Mouse (Mus musculus) kidney, postnatal 4 days (tissue): Measurements from ENCODE around the gene Tbc1d13.
"Not testable (repeated sequence)": the region's sequence is repeated elsewhere in the genome, so short reads cannot be mapped to it uniquely, and the experiment has no call there.

Experiments used
- DNase-seq, 2 experiments: peaks; one replicate each; pipeline ENCODE4 v3.0.0; 2021; ENCODE audit warnings: mixed read lengths in 2 of 2

The Tbc1d13 gene

DNA sequence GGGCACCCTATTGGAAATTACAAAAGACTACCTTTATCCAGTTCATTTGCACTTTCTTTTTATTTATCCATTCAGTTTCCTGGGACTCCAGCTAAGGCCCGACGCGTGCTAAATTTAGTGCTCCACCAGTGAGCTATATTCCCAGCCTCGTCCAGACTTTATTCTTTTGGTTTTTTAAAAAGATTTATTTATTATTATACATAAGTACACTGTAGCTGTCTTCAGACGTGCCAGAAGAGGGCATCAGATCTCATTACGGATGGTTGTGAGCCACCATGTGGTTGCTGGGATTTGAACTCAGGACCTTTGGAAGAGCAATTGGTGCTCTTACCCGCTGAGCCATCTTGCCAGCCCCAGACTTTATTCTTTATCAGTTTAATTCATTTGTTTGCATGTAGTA lies 45.2 kb downstream of the Tbc1d13 start:
- not testable (repeated sequence) for DNase-seq

DNA sequence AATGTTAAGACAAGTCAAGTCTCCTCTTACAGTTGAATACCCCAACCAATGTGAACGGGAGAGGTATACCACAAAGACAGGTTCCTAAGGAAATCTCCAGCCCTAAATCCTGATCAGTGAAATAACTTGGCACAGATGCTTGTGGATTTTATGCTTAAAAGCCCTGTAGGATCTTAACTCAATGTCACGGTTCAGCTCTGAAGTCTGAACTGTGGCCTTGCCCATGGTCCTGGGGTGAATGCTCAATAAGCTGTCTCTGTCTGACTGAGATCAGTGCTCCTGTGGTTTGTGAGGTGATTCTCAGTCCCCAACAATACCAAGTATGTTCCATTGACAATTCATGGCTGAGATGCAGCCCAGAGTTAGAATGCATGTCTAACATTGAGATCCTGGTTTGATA lies 48.9 kb downstream of the Tbc1d13 start:
- DNase-seq: no peak

DNA sequence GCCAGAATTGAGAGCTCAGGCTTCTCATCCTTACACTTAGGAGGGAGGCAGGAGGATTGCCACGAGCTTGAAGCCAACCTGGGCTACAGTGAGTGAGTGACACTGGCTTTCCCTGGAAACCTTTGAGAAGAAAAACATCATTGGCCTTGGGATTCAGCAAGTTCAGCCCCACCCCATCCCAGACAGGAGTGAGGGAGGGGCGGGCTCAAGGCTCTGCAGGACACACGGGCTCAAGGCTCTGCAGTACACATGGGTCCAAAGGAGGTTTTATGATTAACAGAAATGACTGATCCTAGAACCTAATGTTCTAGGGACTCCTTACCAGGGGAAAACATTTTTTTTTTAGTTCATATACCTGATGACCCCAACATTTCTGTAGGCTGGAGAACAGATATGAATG lies 50.2 kb downstream of the Tbc1d13 start:
- no peak for DNase-seq

DNA sequence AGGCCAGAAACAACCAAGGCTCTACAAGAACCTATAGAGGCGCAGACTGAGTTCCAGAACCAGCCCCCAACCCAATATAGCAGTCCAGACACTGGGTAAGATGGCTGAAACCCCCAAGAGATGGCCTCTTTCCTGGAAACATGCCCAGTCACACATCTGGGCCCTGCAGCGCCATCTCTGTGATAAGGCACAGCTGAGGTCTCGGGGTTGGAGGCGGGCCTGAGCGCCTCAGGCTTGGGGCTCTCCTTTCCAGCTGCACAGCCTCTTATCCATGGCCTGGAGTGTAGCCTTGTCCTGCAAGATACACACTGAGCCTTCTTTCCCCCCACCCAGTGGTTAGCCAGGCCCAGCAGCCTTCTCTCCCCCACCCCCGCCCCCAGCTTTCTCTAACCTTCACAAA lies 51.7 kb downstream of the Tbc1d13 start:
- no peak for DNase-seq

DNA sequence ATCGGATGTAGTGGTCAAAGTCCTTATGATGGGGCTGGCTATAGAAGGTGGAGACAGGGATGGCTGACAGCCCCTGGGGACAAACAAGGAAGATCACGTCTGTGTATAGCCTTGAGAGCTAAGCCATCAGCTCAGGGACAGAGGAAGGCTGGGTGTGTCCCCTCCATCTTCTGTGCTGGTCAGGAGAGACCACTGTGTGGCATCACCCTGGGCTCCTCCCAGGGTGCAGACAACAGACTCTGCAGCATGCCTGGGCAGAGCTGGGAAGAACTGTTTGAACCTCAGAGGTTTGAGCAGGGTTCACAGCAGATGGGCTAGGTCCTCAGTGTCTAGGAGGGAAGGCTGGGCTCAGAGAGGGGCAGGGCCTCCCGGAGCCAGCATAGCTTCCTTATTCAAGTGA lies 52.1 kb downstream of the Tbc1d13 start:
- no peak for DNase-seq

DNA sequence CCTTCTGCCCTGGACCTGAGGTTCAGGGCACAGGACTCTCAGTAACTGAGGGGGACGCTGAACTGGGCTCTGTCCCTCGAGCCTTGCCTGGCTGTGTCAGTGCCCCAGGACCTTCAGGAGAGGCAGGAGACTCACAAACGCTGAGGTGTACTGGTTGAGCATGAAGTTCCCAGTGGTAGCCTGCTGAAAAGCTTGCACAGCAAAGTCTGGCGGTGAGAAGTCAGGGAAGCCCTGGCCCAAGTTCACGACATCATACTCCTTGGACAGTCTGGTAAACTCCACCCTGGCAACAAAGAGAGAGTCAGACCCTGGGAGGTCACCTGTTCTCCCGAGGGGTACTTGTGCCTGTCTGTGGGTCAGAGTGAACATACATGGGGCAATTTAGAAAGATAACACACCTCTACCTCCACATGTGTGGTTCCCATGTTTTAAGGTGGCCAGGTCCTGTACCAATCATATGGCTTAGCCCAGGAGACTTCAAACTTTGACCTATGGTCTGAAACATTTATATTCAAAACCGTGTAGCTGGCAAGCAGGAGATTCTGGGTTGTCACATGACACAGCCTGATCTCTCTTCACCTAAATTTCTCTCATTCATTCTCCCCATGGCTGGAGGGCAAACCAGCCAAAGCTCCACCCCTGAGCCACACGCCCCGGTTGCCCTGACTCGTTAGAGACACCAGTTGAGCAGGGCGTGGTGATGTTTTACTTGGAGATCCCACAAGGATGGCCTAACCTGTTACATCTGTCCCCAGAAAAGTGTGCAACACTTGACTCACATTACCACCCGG lies 58.4 kb downstream of the Tbc1d13 start:
- no peak for DNase-seq

GRCm38 (mm10) chr2:30194656-30195055 lies 61.1 kb downstream of the Tbc1d13 start:
- DNase-seq: no peak

- no peak for DNase-seq
Observed at GRCm38 (mm10) chr2:30198021-30198420, 64.5 kb downstream of the Tbc1d13 start.

GRCm38 (mm10) chr2:30199984-30200383 lies 66.4 kb downstream of the Tbc1d13 start:
- DNase-seq: no peak

DNA sequence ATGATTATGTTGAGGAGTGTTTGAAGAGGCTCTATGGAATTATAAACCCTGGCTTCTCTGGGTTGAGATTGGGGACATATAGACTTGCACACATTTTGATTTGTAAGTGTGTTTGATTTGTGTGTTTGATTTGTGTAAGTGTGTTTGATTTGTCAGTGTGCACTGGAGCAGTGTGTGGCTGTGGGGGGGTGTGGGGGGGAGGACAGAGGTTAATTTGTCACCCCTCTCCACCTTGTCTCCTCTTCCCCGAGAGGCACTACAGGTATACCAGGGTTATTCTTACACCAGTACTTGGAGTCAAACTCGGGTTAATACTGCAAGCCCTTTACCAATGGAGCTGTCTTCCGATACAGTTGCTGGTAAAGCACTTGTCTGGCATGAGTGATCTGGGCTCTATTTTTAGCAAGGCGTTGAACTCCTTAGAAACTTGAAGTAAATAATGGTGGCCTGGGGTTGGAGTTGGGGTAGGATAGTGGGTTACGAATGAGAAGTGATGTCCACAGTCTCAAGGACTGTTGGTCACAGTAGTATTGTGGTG lies 66.9 kb downstream of the Tbc1d13 start:
- no peak for DNase-seq
